Mouse (Mus musculus): ENCODE measurements at regions not wholly inside any gene's neighbourhood (a gene's known extent, or its start where the extent isn't known, plus 50 kb on each side); places are given as distances from the start of the nearest gene placed in this dataset.

DNA sequence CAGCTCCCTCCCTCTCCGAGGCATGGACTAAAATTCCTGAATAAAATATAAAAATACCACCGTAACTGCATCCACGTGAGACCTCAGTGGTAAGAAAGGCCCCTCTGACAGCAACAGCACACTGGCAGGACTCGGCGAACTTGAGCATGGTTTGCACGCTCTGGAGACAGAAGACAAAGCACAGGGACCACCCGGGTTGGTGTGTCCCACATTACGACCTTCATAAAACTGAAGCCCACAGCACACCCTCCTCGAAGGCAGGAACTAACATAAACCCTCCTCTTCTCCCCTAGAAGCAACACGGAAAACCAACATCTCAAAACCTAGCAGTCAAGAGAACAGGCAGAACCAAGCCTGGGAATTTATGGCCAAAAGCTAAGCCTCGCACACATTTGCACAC lies 101.7 kb upstream of the Hnrnpa3 start:
- no peak for DNase-seq (ENCODE audit: low spot score)

DNA sequence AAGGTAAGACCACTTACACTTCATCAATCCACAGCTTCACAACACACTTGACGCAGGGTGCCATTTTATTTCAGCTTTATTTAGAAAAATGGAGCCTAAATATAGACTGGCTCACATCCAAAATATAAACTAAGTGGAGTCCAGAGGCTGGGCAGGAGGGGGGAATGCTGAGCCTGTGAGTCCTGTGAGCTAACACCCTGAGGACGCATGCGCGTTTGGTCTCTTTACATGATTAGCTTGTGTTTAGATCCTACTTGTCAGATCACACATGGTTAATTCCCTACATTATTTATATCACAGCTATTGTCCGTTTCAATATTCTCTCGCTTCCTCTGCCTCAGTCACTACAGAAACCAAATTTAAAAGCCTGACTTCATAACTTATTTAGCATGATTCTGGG lies 99.1 kb upstream of the Hnrnpa3 start:
- no peak for DNase-seq (ENCODE audit: low spot score)

DNA sequence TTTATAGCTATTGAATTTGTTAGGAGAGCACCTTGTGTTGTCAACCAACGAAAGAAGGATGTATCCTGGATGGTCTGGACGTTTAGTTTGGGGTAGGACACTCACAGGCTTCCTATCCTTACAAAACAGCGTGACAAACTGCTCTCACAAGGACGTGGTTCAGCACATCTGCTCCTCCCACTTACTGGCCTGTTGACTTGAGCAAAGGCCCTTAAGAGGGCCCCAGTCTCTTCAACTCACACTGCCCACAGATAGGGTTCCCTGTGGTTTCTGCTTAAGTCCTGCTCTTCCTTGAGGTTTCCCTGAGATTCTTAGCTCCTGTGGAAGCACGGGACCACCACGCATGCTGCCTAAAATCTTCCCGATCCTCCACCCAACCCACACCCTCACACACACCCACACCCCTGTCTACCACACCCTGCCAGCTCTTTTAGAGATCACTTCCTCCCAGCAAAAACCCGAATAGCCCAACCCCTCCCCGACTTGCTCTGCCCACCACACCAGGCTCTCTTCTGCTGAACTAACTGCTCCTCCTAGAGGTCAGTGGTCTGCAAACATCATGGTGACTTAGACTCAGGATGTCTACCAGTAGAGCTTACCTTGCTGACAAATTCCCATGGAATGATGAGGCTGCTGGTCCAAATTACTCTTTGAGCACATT lies 95.7 kb upstream of the Hnrnpa3 start:
- no peak for DNase-seq (ENCODE audit: low spot score)

DNA sequence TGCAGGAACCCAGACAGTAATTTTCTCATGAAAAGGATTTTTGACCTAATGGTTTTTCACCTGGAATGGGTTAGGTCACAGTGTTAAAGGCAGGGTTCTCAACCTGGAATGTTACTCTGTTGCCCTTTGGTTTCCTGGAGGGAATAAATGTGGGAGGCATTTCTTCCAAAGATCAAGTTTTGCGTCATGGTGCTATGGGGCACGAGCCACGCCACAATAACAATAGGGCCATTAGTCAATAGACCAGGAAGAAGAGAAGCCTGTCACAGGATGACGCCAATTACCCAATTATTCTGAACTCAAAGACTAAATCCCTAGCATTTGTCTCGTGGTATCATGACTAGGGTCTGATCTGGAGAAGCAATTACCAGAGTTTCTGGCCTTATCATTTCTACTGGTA lies 94.3 kb upstream of the Hnrnpa3 start:
- DNase-seq (ENCODE audit: low spot score): no peak

- no peak for DNase-seq (ENCODE audit: low spot score)
These were observed 91.9 kb upstream of the Hnrnpa3 start for GRCm38 (mm10) chr2:75567131-75567530.

- no peak for DNase-seq (ENCODE audit: low spot score)
These were observed 89.3 kb upstream of the Hnrnpa3 start for GRCm38 (mm10) chr2:75569756-75570155.

DNA sequence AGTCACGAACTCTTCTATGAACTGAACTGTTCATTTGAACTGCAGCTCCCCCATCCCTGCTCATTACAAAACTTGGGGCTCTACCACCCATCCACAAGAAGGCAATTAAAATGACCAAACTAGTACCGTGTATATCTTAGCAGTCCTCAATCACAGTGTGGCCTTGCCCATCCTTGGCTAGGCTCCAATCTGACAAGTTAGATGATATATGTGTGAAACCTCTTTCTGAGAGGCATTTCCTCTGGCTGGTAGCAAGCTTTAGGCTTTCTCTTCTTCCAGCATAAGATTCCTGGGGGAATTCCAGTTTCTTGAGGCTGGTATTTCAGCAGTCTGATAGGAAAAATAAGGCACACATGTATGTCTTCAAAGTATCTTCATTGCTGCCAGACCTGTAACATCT lies 88.8 kb upstream of the Hnrnpa3 start:
- DNase-seq (ENCODE audit: low spot score): no peak

- DNase-seq (ENCODE audit: low spot score): peak; percentile 80
These were observed 74.1 kb upstream of the Hnrnpa3 start for GRCm38 (mm10) chr2:75584975-75585374.

DNA sequence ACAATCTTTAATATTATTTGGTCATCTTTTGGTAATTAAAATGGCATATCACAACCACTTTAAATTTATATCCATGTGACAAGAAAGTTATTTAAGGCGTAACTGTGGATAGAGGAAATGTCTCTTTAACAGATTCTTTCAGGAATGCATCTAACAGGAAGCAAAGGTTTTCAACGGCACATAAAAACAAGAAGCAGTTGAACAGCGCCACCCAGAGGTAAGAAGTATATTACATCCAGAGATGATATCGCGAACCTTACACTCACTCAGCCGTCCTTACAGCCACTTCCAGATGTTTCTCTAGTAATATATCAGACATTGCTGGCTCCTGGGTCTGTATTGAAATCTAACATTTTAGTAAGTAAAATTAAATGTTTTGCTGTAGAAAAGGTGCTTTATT lies 70.5 kb upstream of the Hnrnpa3 start:
- DNase-seq (ENCODE audit: low spot score): peak; percentile 83

GRCm38 (mm10) chr2:75589452-75589851 lies 69.6 kb upstream of the Hnrnpa3 start:
- no peak for DNase-seq (ENCODE audit: low spot score)

DNA sequence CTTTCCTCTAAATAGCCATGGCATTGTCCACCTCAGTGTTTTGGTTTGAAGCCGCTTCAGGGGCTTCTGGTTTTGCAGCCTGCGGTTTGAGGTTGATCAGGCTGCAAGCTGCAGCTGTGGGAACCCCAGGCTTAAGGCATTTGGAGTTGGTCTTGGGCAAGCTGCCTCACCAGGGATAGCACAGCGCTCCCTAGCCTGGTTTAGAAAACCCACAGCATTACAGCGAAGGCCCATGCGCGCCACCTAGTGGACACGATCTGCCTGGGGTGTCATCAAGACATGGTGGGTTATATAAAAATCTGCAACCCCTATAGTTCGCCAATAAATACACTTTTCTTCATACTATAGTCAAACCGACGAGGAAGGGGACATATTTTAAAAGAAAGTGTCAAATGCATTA lies 68.9 kb upstream of the Hnrnpa3 start:
- peak; percentile 84 for DNase-seq (ENCODE audit: low spot score)

GRCm38 (mm10) chr2:75600511-75600910 lies 58.5 kb upstream of the Hnrnpa3 start:
- DNase-seq (ENCODE audit: low spot score): no peak

GRCm38 (mm10) chr2:75603175-75603871 lies 55.7 kb upstream of the Hnrnpa3 start:
- DNase-seq (ENCODE audit: low spot score): peak; percentile 45

- DNase-seq (ENCODE audit: low spot score): peak; percentile 69
These were observed 53.4 kb upstream of the Hnrnpa3 start for GRCm38 (mm10) chr2:75605634-75606033.

DNA sequence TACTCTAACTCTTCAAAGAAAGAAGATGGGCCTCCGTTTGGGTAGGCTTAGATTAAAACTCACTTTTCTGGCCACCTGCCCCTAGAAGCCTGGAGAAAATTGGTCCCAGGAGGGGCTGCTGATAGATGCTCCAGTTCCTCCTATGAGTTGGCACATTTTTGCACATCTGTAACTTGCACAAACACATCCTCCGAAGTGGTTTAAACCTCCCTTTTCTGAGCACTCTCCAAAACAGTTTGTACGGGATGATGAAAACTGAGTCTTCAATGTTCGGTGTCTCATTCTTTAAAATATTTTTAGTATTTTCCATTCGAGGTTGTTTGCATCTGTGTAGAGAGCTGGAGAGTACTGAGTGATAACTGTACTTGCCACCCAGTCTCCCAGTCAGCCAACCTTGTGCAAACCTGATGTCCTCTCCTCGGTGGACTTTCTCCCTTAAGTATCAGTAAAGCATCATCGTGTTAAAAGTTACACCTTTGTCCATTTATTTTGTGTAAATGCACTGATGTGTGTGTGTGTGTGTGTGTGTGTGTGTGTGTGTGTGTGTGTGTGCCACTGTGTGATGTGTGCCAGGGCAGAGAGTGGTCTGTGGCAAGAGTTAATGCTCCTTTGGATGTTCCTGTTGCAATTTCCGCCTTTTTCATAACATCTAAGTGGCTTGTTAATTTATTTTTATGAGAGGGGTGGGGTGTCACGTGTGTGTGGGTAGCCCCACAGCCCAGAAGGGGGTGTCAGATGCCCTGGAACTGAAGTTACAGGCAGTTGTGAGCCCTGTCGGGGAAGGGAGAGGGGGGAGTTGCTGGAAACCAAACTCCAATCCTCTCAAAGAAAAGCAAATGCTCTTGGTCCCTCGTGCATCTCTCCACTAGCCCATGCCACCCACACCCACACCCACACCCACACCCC lies 51.8 kb upstream of the Hnrnpa3 start:
- no peak for DNase-seq (ENCODE audit: low spot score)

- DNase-seq (ENCODE audit: low spot score): no peak
These were observed 51.1 kb upstream of the Hnrnpa3 start for GRCm38 (mm10) chr2:75607958-75608357.

GRCm38 (mm10) chr2:75608482-75608881 lies 50.6 kb upstream of the Hnrnpa3 start:
- no peak for DNase-seq (ENCODE audit: low spot score)

DNA sequence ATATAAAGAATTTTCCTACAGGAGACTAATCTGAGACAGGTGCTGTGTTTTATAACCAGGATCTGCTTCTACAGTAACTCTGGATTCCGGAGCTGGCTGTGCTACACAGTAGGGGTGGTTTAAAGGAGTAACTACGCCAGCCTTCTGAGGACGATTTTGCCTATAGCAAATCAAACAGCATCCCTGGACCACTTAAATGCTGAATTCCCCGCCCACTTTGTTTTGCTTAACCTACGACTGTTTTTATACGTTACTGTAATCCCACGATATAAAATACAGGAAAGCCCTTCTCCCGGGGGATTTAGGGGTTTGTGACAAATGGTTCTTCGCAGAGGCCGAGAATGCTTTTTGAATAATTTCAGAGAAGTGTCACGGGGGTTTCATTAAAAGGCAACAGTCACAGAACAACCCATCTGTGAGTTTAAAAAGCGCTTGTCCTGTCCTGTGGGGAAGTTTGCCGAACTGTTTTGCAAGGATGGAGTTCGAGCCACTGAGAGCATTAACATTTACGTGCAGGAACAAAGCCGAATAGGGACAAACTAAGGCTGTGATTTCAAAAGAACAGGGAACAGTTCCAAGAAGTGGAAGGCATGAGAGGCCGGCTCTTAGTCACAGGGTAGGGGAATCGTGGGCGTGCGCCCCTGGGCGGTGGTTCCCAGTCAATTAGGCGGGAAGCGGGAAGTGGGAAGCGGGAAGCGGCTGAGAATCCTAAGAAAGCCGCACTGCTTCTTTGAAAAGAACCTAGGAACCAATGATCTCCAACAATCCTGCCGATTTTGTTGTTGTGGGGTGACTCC lies 49.7 kb upstream of the Hnrnpa3 start:
- peak; percentile 38 for DNase-seq (ENCODE audit: low spot score)

Data from gastrocnemius, adult 18-20 months (tissue).